Mouse (Mus musculus) 3T3-L1 (cell line): ENCODE measurements at regions not wholly inside any gene's neighbourhood (a gene's known extent, or its start where the extent isn't known, plus 50 kb on each side); places are given as distances from the start of the nearest gene placed in this dataset.
A peak's percentile ranks its signal among the peaks of the same experiment; 100 is the strongest.

Source experiments
- DNase-seq: peaks from one replicate; pipeline ENCODE4 v3.0.0-alpha.2; 2015; ENCODE audit warnings: low read depth, low spot score

GRCm38 (mm10) chr9:120811522-120811921 lies 117.5 kb upstream of the Ctnnb1 start:
- DNase-seq: no peak

DNA sequence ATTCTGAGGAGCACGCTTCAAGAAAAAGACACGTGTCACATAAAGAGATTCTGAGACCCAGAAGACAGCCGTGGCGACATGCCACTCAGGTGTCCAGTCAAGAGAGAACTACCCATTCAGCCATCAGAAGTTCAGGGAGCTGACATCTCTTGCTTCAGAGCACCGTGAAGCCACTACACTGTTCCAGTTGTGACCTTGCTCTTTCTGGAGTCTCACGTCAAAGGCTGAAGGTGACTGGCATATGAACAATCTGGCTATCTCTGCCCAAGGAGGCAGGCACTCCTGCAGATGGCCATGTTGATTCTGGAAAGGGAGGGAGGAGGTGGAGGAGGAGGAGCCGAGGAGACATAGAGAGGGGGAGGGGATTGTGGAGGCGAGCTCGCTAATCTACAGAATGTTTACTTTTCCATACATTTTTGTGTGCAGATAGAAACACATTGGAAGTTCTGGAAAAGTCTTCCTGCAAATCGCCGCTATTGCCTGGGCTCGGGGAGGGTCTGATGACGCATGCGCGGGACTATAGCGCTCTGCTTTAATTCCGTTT lies 116.3 kb upstream of the Ctnnb1 start:
- no peak for DNase-seq

DNA sequence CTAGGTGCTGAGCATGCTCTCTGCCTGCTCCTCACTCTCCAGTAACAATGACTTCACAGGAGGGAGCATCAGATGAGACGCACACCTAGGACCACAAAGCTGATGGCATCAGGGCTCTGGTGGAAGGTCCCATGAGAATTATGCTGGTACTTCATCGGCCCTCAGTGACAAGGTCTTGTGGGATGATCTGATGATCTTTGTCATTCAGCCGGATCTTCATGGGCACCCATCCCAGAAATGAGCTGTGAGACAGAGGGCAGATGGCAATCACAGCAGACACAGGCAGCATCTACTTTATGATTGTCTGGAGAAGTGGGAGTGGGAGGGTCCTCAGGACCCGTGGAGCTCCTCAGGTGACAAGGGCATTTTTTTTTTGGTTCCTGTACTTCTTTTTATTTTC lies 114.7 kb upstream of the Ctnnb1 start:
- no peak for DNase-seq

DNA sequence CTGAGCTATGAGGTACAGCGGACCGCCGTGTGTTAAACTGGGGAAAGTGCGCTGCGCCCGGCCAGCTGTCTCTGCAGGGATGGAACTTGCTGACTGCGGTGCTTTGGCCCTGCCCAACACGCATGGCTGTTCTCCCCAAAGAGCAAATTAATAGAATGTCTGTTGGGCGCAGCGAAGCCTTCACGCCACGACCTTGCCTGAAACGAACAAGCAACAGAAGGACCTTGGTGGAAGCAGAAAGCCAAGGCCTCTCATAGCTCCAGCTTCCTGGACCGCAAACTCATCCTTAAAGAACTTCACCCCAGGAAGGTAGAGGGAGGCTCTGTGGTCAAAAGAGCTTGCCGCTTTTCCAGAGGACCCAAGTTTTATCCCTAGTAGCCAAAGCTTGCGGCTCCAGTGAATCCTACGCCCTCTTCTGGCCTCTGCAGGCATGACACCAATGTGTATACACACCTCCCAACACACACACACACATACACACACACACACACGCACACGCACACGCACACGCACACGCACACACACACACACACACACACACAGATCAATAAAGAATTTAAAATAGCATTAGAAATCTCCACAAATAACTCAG lies 110.2 kb upstream of the Ctnnb1 start:
- DNase-seq: no peak

DNA sequence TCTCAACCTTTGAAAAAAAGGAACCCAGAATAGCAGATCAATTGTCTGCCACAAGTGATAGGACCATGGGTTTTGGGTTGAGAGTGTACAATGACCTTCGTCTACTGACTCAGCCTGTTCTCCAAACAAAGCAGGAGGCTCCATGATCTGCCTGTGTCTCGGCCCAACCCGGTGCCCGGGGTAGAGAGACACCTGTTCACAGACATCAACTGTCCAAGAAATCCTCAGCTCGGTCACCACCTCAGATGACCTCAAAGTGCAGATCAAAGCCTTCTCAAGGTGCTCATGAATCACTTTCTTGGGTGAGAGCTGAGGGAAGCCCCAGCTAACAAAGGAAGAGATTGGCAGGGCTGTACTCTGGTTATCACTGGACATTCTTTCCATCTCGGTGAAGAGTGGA lies 108.1 kb upstream of the Ctnnb1 start:
- no peak for DNase-seq

DNA sequence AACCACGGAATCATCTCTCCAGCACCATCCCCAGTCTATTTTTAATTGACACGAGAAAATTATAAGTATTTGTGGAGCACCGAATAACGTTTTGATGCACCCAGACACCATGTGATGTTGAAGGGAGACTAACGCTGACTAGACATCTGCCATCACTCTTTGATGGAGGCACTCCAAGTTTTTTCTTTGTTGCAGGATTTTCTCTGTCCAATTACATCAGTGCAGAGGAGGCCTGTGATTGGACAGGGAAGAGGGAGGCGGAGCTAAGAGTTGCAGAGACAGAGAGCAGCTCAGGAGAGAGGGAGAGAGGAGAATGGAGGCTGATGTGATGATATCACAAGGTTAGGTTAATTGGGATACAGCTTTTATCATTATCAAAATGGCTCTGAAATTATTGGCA lies 105.6 kb upstream of the Ctnnb1 start:
- no peak for DNase-seq

DNA sequence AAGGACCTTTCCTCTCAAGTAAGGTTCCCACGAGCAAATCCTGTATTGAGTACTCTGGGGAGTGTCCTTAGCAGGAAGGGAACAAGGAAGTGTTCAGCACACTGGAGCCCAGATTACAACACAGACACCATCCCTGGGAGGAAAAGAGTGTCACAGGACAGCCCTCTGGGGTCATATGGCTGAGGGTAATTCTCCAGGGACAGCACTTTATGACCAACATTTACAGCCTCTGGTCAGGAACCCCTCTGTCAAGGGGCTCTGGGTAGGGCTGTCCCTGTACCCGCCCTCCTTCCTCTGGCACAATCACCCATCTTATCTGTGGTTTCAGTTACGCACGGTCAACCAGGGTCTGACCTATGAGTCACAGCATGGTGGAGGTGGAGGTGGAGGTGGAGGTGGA lies 102.8 kb upstream of the Ctnnb1 start:
- DNase-seq: no peak

- peak; percentile 87 for DNase-seq
Observed at GRCm38 (mm10) chr9:120830526-120830925, 98.5 kb upstream of the Ctnnb1 start.

- no peak for DNase-seq
Observed at GRCm38 (mm10) chr9:120834166-120834565, 94.8 kb upstream of the Ctnnb1 start.

DNA sequence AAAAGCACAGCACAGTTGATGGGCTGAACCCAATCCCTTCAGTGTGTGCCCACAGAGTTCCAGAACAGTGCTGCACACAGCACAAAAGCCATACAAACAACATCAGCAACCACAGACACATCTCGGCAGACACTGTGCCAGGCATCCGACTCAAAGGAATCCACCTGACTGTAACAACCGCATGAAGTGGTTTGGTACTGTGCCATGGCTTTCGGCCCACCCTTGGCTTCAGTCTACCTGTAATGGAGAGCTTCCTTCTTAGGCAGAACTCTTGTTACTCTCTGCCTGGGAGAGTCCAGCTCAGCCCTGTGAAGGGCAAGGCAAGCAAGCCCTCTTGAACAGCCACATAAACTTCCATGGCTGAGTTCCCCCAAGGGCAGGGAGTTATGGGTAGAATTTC lies 93.4 kb upstream of the Ctnnb1 start:
- DNase-seq: no peak

DNA sequence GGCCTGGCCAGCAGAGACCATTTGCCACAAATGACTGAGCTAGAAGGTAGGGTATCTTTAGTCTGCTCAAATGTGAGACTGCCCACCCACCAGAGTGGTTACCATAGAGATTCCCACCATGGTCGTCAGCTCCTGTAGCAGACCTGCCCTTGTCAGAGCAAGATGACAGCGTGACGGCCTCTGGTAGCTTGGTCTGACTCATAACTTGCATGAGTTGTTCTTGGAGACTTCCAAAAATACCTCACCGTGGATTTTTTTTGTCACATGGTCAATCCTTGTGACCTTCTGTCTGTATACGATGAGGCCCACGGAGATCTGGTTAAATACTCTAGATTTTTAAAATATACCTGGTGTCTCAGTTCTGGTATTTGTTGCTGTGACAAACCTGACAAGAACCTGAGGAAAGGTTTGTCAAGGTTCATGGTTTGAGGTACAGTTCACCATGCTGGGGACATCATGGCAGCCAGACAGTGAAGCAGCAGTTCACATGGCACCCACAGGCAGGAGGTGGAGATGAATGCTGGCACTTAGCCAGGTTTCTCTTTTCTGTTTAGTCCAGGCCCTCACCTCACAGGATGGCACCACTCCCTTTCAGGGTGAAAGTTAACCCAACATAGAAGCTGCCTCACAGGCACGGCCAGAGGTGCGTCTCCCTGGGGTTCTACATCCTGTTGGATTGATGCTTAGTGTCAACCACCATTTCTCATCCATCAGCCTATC lies 91.4 kb upstream of the Ctnnb1 start:
- peak; percentile 61 for DNase-seq

GRCm38 (mm10) chr9:120843753-120844152 lies 85.3 kb upstream of the Ctnnb1 start:
- peak; percentile 88 for DNase-seq

- no peak for DNase-seq
Observed at GRCm38 (mm10) chr9:120845538-120845937, 83.5 kb upstream of the Ctnnb1 start.

GRCm38 (mm10) chr9:120847649-120848048 lies 81.4 kb upstream of the Ctnnb1 start:
- no peak for DNase-seq

DNA sequence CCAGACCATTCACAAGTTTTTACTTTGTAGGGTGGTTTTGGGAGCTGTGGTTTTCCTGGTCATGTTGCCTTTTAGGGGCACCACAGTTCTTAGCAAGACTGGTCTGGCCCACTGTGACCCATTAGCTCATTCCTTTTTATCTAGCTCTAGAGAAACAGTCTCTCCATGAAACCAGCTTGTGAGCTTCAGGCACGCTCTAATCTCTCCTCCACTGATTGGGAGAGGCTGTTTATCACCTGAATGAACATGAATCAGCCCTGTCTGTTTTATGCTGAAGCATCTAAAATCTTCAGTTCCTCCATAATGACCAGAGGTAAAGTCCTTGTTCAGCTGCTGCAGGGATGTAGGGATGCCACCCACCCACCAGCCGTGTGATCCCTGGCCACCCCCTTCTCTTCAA lies 80.1 kb upstream of the Ctnnb1 start:
- no peak for DNase-seq

GRCm38 (mm10) chr9:120850092-120850491 lies 78.9 kb upstream of the Ctnnb1 start:
- DNase-seq: no peak

- no peak for DNase-seq
Observed at GRCm38 (mm10) chr9:120851914-120852313, 77.1 kb upstream of the Ctnnb1 start.

DNA sequence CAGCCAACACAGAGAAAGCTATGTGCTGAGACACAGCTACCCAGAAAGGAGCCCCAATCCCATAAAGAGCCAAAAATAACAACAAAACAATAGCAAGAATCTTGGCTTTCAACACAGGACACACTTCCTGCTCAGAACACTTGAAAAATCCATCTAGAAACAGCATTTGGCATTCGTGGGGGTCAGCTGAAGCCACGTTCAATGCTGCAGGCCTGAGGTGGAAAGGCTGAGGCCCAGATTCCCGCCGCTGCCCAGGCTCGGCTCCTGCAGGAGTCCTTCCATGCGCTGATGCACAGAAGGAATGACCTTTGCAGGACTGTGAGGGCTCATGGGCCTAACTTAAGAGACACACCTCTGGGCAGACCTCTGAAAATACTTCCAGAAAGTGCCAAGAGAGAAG lies 76.4 kb upstream of the Ctnnb1 start:
- DNase-seq: peak; percentile 24

DNA sequence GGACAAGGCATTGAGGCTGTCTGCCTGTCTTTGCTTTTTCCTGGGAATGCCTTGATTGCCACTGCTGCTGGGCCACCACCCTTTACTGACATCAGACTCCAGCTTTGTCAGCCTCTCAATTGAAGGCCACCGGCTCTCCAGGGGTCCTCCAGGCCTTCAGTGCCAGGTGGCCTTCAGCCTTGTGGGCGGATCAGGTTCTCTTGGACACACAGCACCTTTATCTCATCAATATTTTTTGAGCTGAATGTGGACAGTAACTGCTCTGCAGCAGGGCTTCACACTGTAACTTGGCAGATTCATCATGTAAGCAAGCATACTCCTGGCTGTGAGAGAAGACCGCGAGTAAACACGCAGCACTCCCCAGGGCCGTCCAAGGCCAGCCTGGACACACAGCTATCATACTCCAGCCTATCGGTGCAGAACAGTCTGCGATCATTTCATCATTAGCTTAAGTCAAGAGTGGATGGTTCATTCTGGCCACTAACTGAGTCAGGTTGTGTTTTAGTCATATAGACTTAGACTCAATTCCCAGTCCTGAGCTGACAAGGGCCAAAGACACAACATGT lies 75.9 kb upstream of the Ctnnb1 start:
- DNase-seq: no peak

GRCm38 (mm10) chr9:120854351-120854750 lies 74.7 kb upstream of the Ctnnb1 start:
- no peak for DNase-seq

- peak; percentile 70 for DNase-seq
Observed at GRCm38 (mm10) chr9:120855293-120856050, 73.5 kb upstream of the Ctnnb1 start.

- no peak for DNase-seq
Observed at GRCm38 (mm10) chr9:120857849-120858510, 71.0 kb upstream of the Ctnnb1 start.
